Mouse (Mus musculus): Measurements from ENCODE around the gene Mllt1. TPM values are rescaled to one million over a fixed set of nuclear protein-coding genes. Genes with fewer than 3 reads are reported as not detected.

Mllt1 gene
- total and polyA plus RNA-seq, 3 experiments = 25.0 to 63.0 TPM; not detected in 1

DNA sequence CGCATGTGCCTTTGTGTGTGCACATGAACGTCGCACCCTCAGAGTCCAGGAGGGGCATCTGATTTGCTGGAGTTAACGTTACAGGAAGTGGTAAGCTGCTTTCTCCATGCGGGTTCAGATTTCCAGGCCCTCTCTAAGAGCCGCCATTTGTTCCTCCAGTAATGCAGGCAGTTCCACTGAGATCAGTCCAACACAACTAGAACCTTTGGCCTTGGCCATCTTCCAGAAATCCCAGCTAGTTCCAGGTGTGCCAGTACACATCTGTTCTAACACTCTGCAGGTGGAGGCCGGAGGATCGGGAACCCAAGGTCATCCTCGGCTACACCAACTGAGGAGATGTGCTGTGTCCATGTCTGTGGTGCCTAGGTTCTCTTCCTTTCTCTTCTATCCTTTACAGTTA is 49.7 kb upstream of the Mllt1 start:
- TF ChIP-seq E2F4 (IDR thresholded peaks at IDR 0.05; ENCODE audit: borderline replicate concordance, low read depth, low read length) (no peak), MAX (IDR thresholded peaks at IDR 0.05; ENCODE audit: low read length) (no peak), TAL1 (IDR thresholded peaks at IDR 0.05; ENCODE audit: low read length) (no peak), MYB (IDR thresholded peaks at IDR 0.05; ENCODE audit: low read depth, low read length) (no peak), MAFK (IDR thresholded peaks at IDR 0.05; ENCODE audit: borderline replicate concordance, low read depth, low read length) (no peak), MEF2A (IDR thresholded peaks at IDR 0.05; ENCODE audit: extremely low read depth, insufficient replicate concordance, low read depth, low read length, poor library complexity, severe bottlenecking) (no peak), MAZ (IDR thresholded peaks at IDR 0.05; ENCODE audit: low read depth, low read length) (no peak), BHLHE40 (IDR thresholded peaks at IDR 0.05; ENCODE audit: borderline replicate concordance, low read depth, low read length) (no peak), UBTF (IDR thresholded peaks at IDR 0.05; ENCODE audit: borderline replicate concordance, insufficient read depth, low read depth, low read length) (no peak), EP300 (IDR thresholded peaks at IDR 0.05; ENCODE audit: low read depth in 1 of 2, low read length in 2 of 2) (no peak), ETS1 (IDR thresholded peaks at IDR 0.05; ENCODE audit: low read depth, low read length) (no peak), POLR2AphosphoS5 (IDR thresholded peaks at IDR 0.05; ENCODE audit: borderline replicate concordance, low read depth, low read length) (no peak), NELFE (IDR thresholded peaks at IDR 0.05; ENCODE audit: low read depth, low read length) (no peak), USF2 (IDR thresholded peaks at IDR 0.05; ENCODE audit: borderline replicate concordance in 1 of 2, insufficient read depth in 1 of 2, low read depth in 1 of 2, low read length in 2 of 2) (no peak), JUND (IDR thresholded peaks at IDR 0.05; ENCODE audit: low read depth, low read length) (no peak), ZC3H11A (IDR thresholded peaks at IDR 0.05; ENCODE audit: low read depth, low read length) (no peak), KAT2A (conservative IDR thresholded peaks at IDR 0.05; ENCODE audit: low read depth, low read length) (no peak)
- Histone ChIP-seq H3K9me3 (replicated peaks; ENCODE audit: insufficient read depth, low read length) (no peaks in the 10 kb centered on the region), H3K27ac (ENCODE audit: control insufficient read depth, low read depth, low read length) (no peak overlapping the region), H3K36me3 (ENCODE audit: control insufficient read depth in 1 of 2, insufficient read depth in 2 of 2, low read length in 2 of 2) (no peaks in the 10 kb centered on the region), H3K4me1 (ENCODE audit: control insufficient read depth in 1 of 2, insufficient read depth in 2 of 2, low read length in 2 of 2) (no peaks in the 10 kb centered on the region), H3K79me2 (ENCODE audit: control insufficient read depth, insufficient read depth, low read length, poor library complexity) (no peaks in the 10 kb centered on the region), H3K27me3 (ENCODE audit: control insufficient read depth in 1 of 2, insufficient read depth in 2 of 2, low read length in 2 of 2) (no peaks in the 10 kb centered on the region; a peak in 1 of 4 replicates), H3K9ac (ENCODE audit: control insufficient read depth, low read depth, low read length, poor library complexity, severe bottlenecking) (no peak overlapping the region), H3K4me3 (ENCODE audit: control insufficient read depth in 1 of 2, insufficient read depth in 1 of 2, low read depth in 2 of 2, low read length in 2 of 2) (no peak overlapping the region)
- no peak for DNase-seq (ENCODE audit: low read depth, low spot score)

DNA sequence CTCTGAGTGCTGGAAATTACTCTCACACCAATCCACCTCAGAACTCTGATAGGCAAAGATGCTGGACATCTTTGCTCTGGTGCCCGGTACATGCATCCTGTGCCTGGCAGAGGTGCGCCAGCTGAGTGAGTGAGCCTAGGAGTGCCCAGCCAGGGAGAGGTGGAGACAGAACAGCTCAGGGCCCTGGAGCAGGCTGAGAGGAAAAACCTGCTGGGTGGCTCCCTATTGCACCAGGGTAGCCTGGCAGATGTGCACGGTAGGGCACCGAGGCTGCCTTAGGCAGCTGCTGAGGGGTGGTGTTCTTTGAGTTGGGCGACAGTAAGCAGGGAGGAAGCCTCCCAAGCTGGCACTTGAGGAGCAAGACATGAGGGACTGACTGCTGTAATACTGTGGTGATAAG is 46.8 kb upstream of the Mllt1 start, which contains the start of gene Acer1:
TSS of gene Acer1 (minus strand) at position 114 of the 400 bp plus-strand sequence.
- DNase-seq (ENCODE audit: low read depth, low spot score) = no peak
- no peak within 1 kb of the TSS for H3K9ac ChIP-seq (ENCODE audit: control insufficient read depth, low read depth, low read length, poor library complexity, severe bottlenecking)
- H3K27me3 ChIP-seq (ENCODE audit: control insufficient read depth in 1 of 2, insufficient read depth in 2 of 2, low read length in 2 of 2) = no peaks in the 10 kb centered on the region; a peak in 1 of 4 replicates
- no peaks in the 10 kb centered on the region for H3K9me3 ChIP-seq (replicated peaks; ENCODE audit: insufficient read depth, low read length)
- H3K4me3 ChIP-seq (ENCODE audit: control insufficient read depth in 1 of 2, insufficient read depth in 1 of 2, low read depth in 2 of 2, low read length in 2 of 2) = no peak within 1 kb of the TSS
- H3K4me1 ChIP-seq (ENCODE audit: control insufficient read depth in 1 of 2, insufficient read depth in 2 of 2, low read length in 2 of 2) = no peaks in the 10 kb centered on the region
- no peak within 1 kb of the TSS for H3K27ac ChIP-seq (ENCODE audit: control insufficient read depth, low read depth, low read length)
- H3K36me3 ChIP-seq (ENCODE audit: control insufficient read depth in 1 of 2, insufficient read depth in 2 of 2, low read length in 2 of 2) = no peaks in the 10 kb centered on the region
- no peaks in the 10 kb centered on the region for H3K79me2 ChIP-seq (ENCODE audit: control insufficient read depth, insufficient read depth, low read length, poor library complexity)
- no peak for TF ChIP-seq MEF2A (IDR thresholded peaks at IDR 0.05; ENCODE audit: extremely low read depth, insufficient replicate concordance, low read depth, low read length, poor library complexity, severe bottlenecking)
